Mouse (Mus musculus) brain, embryonic 14.5 days (tissue): ENCODE data around the gene Arhgef2.
A peak's percentile ranks its signal among the peaks of the same experiment; 100 is the strongest.

Experiments
- CTCF ChIP-seq: fragments of 200-500 bp; IDR thresholded peaks from 2 replicates; pipeline ENCODE4 v1.5.1; 2012; ENCODE audit warnings: inconsistent platforms, mild to moderate bottlenecking, moderate library complexity, borderline replicate concordance; ENCODE audit not compliant: insufficient read depth, insufficient read length; ENCODE audit errors: extremely low read depth
- POLR2A ChIP-seq: fragments of 200-500 bp; IDR thresholded peaks from 2 replicates; pipeline ENCODE4 v1.6.1; 2012; ENCODE audit warnings: mild to moderate bottlenecking, inconsistent platforms, borderline replicate concordance; ENCODE audit not compliant: poor library complexity, insufficient read depth, insufficient read length, severe bottlenecking; ENCODE audit errors: extremely low read depth

DNA sequence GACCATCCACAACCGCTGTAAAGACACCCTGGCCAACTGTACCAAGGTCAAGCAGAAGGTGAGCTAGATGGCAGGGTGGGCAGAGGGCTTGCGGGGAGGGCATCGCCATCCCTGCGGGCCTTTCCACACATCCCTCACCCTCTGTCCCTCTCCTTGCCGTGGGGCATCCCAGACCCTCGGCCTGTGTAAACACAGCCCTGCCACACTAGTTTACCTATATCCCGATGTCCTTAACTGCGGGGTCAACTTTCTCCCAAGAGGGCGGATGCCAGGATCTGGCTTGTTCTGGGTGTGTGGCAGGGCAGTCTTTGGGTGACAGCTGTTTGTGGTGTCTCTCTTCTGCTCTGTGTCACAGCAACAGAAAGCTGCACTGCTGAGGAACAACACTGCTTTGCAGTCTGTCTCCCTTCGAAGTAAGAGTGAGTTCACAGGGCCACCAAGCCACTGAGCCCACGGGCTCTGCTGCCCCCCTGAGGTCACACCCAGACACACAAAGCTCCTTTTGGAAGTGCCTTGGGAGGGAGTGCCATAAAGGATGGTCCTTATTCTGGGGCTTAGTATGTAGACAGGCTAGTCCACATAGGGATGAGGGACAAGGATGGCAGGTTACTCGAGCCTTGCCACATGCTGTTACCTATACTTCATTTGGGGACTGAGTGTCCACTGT lies 26.3 kb downstream of the Arhgef2 start:
- TF ChIP-seq CTCF: peak; percentile 57
- no peak for TF ChIP-seq POLR2A
